Mouse (Mus musculus): ENCODE results near the gene Apobec3.
A peak's percentile ranks its signal among the peaks of the same experiment; 100 is the strongest.

Gene Apobec3

GRCm38 (mm10) chr15:79946790-79947189, 55.3 kb downstream of the Apobec3 start:
- no peak for DNase-seq (ENCODE audit: low read depth in 2 of 2, low spot score in 2 of 2)

- no peak for DNase-seq (ENCODE audit: low read depth in 2 of 2, low spot score in 2 of 2)
Observed at GRCm38 (mm10) chr15:79947681-79948080, 56.2 kb downstream of the Apobec3 start.

- DNase-seq (ENCODE audit: low read depth in 2 of 2, low spot score in 2 of 2) = peak; percentile 62 to 78
Observed at GRCm38 (mm10) chr15:79950250-79951025, 59.0 kb downstream of the Apobec3 start.

- no peak for DNase-seq (ENCODE audit: low read depth in 2 of 2, low spot score in 2 of 2)
Observed at GRCm38 (mm10) chr15:79951226-79951625, 59.8 kb downstream of the Apobec3 start.

- no peak for DNase-seq (ENCODE audit: low read depth in 2 of 2, low spot score in 2 of 2)
Observed at GRCm38 (mm10) chr15:79951730-79952503, 60.5 kb downstream of the Apobec3 start.

GRCm38 (mm10) chr15:79952504-79953231, 61.2 kb downstream of the Apobec3 start:
- DNase-seq (ENCODE audit: low read depth in 2 of 2, low spot score in 2 of 2) = no peak

GRCm38 (mm10) chr15:79953470-79953869, 62.0 kb downstream of the Apobec3 start:
- no peak for DNase-seq (ENCODE audit: low read depth in 2 of 2, low spot score in 2 of 2)

GRCm38 (mm10) chr15:79956559-79956958, 65.1 kb downstream of the Apobec3 start:
- DNase-seq (ENCODE audit: low read depth in 2 of 2, low spot score in 2 of 2) = peak; percentile 73

GRCm38 (mm10) chr15:79958418-79958817, 67.0 kb downstream of the Apobec3 start:
- no peak for DNase-seq (ENCODE audit: low read depth in 2 of 2, low spot score in 2 of 2)

GRCm38 (mm10) chr15:79961366-79961921, 70.0 kb downstream of the Apobec3 start:
- no peak for DNase-seq (ENCODE audit: low read depth in 2 of 2, low spot score in 2 of 2)

- no peak for DNase-seq (ENCODE audit: low read depth in 2 of 2, low spot score in 2 of 2)
Observed at GRCm38 (mm10) chr15:79962661-79963060, 71.2 kb downstream of the Apobec3 start.

- DNase-seq (ENCODE audit: low read depth in 2 of 2, low spot score in 2 of 2) = no peak
Observed at GRCm38 (mm10) chr15:79964376-79964775, 72.9 kb downstream of the Apobec3 start.

Data from CD8-positive naive resting alpha-beta T cell, adult 2 months (primary cell).